Mouse (Mus musculus): Measurements from ENCODE around the gene Tead4. TPM values are rescaled to one million over a fixed set of nuclear protein-coding genes. Genes with fewer than 3 reads are reported as not detected.

Tead4 gene
- total and polyA plus RNA-seq, 3 experiments = 0.05 TPM; not detected in 2

DNA sequence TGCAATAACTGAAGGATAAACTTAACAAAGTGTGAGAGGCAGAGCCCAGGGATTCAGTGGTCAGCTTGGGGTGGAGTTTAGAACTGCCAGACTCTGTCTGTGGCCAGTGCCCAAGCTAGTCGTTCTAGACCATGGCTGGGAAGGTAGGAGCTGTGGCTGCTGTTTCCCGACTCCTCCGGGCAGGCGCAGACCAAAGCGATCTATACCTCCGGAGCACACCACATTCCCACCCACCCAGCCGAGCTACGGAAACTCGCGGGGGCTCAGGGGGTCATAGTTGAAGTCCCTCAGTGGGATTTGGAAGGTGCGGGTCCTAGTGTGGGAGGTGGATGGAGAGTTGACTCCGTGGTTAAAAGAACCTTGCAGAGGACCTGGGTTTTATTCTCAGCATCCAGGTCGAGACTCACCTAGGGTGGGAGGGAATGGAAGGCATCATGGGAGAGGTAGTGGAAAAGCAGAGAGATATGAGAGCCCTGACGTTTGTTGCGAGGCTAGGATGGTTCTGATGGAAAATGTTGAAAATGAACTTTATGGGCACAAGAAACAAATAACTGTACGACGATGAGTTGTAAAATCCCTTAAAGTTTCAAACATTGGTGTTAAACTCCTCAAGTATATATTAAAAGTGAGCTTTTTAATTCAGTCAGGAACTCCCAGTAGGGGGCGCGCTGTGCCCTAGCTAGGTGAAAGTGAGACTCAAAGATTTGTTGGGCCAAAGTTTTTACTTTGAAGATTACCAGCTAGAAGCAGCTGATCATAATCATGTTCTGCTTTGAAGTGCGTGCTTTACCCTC lies 99.6 kb downstream of the Tead4 start:
- TF ChIP-seq GATA1 (IDR thresholded peaks at IDR 0.05; ENCODE audit: borderline replicate concordance, low read length) (no peak), GATA2 (IDR thresholded peaks at IDR 0.05; ENCODE audit: borderline replicate concordance, low read depth, low read length) (no peak), TAL1 (conservative IDR thresholded peaks at IDR 0.05; ENCODE audit: low read depth, low read length) (no peak), CTCF (IDR thresholded peaks at IDR 0.05; ENCODE audit: low read depth, low read length) (no peak), POLR2AphosphoS5 (IDR thresholded peaks at IDR 0.05; ENCODE audit: insufficient replicate concordance, low read depth, low read length) (no peak)
- no peak for DNase-seq (ENCODE audit: low spot score)
- Histone ChIP-seq H3K4me3 (ENCODE audit: low read depth, low read length) (0 out of 2 replicates have a peak overlapping the region, but pooled peaks have one; percentile 30), H3K27me3 (ENCODE audit: insufficient read depth, low read length) (no peaks in the 10 kb centered on the region), H3K4me1 (ENCODE audit: insufficient read depth, low read depth, low read length) (no peaks in the 10 kb centered on the region), H3K36me3 (replicated peaks) (no peaks in the 10 kb centered on the region), H3K9me3 (replicated peaks) (peaks cover 23% of the 10 kb centered on the region)
- no peak for ATAC-seq (ENCODE audit: extremely low read depth, insufficient number of reproducible peaks, low FRiP score, poor library complexity, severe bottlenecking)

DNA sequence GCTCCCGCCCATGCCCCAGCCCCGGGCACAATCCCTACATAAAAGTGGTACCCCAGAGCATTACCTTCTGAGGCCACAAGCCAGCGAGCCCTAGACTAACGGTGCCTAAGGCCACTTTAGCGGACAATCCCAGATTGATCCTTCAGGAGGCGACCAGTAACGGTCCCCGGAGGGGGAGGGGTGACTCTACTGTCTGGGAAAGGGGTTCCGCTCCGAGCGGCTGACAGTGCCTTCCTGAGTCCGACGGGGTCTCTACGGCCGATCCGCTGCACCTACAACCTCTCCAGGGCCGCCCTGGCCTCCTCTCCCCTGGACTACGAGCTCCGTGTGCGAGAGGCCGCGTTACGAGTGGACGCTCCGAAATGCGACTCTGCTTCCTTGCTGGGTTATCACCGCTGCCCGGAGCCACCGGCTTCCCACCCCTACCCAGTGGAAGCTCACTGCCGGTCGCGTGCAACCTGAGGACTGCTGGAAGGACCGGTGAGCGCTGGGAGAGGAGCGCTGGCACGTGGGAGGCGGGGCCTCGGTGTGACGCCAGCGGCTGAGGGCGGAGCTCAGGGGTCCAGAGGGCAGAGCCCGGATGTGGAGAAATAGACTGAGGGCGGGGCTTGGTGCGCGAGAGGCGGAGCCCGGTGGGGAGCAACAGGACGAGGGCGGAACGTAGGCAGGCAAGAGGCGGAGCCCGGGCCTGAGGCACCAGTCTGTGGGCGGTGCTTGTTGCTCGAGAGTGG lies 100.3 kb downstream of the Tead4 start:
- DNase-seq (ENCODE audit: low spot score) = no peak
- Histone ChIP-seq H3K4me3 (ENCODE audit: low read depth, low read length) (peak overlapping the region; percentile 30; the same call in 1 of the 2 replicates), H3K9me3 (replicated peaks) (peaks cover 23% of the 10 kb centered on the region), H3K4me1 (ENCODE audit: insufficient read depth, low read depth, low read length) (no peaks in the 10 kb centered on the region), H3K36me3 (replicated peaks) (no peaks in the 10 kb centered on the region), H3K27me3 (ENCODE audit: insufficient read depth, low read length) (no peaks in the 10 kb centered on the region)
- TF ChIP-seq POLR2AphosphoS5 (IDR thresholded peaks at IDR 0.05; ENCODE audit: insufficient replicate concordance, low read depth, low read length) = no peak
- no peak for TF ChIP-seq GATA1 (IDR thresholded peaks at IDR 0.05; ENCODE audit: borderline replicate concordance, low read length)
- TF ChIP-seq GATA2 (IDR thresholded peaks at IDR 0.05; ENCODE audit: borderline replicate concordance, low read depth, low read length) = no peak
- TF ChIP-seq CTCF (IDR thresholded peaks at IDR 0.05; ENCODE audit: low read depth, low read length) = no peak
- TF ChIP-seq TAL1 (conservative IDR thresholded peaks at IDR 0.05; ENCODE audit: low read depth, low read length) = no peak
- no peak for ATAC-seq (ENCODE audit: extremely low read depth, insufficient number of reproducible peaks, low FRiP score, poor library complexity, severe bottlenecking)

DNA sequence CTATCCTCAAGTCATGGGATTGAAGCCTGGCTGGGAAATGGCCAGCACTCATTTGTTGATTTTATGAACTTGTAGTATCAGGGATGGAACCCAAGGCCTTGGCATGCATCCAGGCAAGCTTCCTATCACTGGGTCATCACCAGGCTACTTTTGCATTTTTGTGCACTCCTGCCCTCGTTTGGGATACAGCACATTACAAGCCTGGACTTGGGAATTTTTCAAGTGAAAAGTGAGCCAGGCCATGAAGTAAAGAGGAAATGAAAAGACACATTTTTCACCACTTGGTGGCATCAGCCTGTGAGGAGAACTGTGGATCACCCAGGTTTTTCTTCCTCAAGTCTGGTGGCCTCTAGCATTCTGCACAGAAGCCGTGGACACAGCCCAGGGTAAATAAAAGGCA lies 117.1 kb downstream of the Tead4 start:
- TF ChIP-seq TAL1 (conservative IDR thresholded peaks at IDR 0.05; ENCODE audit: low read depth, low read length) (no peak), POLR2AphosphoS5 (IDR thresholded peaks at IDR 0.05; ENCODE audit: insufficient replicate concordance, low read depth, low read length) (no peak), GATA2 (IDR thresholded peaks at IDR 0.05; ENCODE audit: borderline replicate concordance, low read depth, low read length) (no peak), GATA1 (IDR thresholded peaks at IDR 0.05; ENCODE audit: borderline replicate concordance, low read length) (no peak), CTCF (IDR thresholded peaks at IDR 0.05; ENCODE audit: low read depth, low read length) (no peak)
- Histone ChIP-seq H3K27me3 (ENCODE audit: insufficient read depth, low read length) (no peaks in the 10 kb centered on the region), H3K4me3 (ENCODE audit: low read depth, low read length) (no peak overlapping the region), H3K9me3 (replicated peaks) (peaks cover 60% of the 10 kb centered on the region), H3K4me1 (ENCODE audit: insufficient read depth, low read depth, low read length) (no peaks in the 10 kb centered on the region), H3K36me3 (replicated peaks) (no peaks in the 10 kb centered on the region)
- ATAC-seq (ENCODE audit: extremely low read depth, insufficient number of reproducible peaks, low FRiP score, poor library complexity, severe bottlenecking) (no peak), DNase-seq (ENCODE audit: low spot score) (no peak)

DNA sequence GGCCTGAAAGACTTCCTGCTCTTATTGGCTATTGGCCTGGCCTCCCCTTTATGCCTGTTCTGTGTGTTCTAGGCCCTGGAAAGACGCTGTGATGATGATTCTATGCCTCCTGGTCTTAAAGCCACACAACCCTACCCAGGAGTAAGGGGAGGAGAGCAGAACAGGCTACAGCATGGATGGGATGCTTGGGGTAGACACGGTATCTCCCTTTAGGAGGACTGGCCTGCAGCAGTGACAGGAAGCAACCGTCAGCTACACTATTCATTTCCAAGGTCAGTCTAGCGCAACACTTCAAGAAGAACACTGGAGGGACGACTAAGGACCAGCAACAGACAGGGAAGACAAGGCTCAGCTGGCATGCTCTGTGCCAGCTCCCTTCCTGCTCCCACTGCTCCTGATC lies 119.4 kb downstream of the Tead4 start:
- no peak for DNase-seq (ENCODE audit: low spot score)
- Histone ChIP-seq H3K4me3 (ENCODE audit: low read depth, low read length) (no peak overlapping the region), H3K36me3 (replicated peaks) (no peaks in the 10 kb centered on the region), H3K27me3 (ENCODE audit: insufficient read depth, low read length) (no peaks in the 10 kb centered on the region), H3K4me1 (ENCODE audit: insufficient read depth, low read depth, low read length) (no peaks in the 10 kb centered on the region), H3K9me3 (replicated peaks) (peaks cover 80% of the 10 kb centered on the region)
- no peak for ATAC-seq (ENCODE audit: extremely low read depth, insufficient number of reproducible peaks, low FRiP score, poor library complexity, severe bottlenecking)
- no peak for TF ChIP-seq CTCF (IDR thresholded peaks at IDR 0.05; ENCODE audit: low read depth, low read length)
- no peak for TF ChIP-seq POLR2AphosphoS5 (IDR thresholded peaks at IDR 0.05; ENCODE audit: insufficient replicate concordance, low read depth, low read length)
- no peak for TF ChIP-seq GATA1 (IDR thresholded peaks at IDR 0.05; ENCODE audit: borderline replicate concordance, low read length)
- TF ChIP-seq GATA2 (IDR thresholded peaks at IDR 0.05; ENCODE audit: borderline replicate concordance, low read depth, low read length) = no peak
- no peak for TF ChIP-seq TAL1 (conservative IDR thresholded peaks at IDR 0.05; ENCODE audit: low read depth, low read length)

DNA sequence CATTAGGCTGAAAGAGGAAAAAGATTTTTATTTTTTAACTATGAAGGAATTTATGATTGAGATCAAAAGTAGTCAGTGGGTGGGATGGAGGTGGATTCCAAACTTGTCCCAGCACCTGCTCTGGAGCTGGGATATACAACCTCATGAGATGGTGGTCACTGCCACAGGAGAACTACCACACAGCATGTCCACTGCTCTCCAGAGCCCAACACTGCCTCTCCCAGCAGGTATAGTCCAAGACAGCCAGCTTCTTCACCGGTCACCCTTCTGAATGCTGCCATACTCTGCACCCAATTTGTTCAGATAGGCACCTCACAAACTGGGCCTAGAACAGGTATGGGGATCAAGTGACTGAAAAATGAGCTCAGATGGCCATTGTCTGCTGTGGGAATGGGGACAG lies 121.0 kb downstream of the Tead4 start:
- no peak for TF ChIP-seq CTCF (IDR thresholded peaks at IDR 0.05; ENCODE audit: low read depth, low read length)
- TF ChIP-seq TAL1 (conservative IDR thresholded peaks at IDR 0.05; ENCODE audit: low read depth, low read length) = no peak
- TF ChIP-seq POLR2AphosphoS5 (IDR thresholded peaks at IDR 0.05; ENCODE audit: insufficient replicate concordance, low read depth, low read length) = no peak
- no peak for TF ChIP-seq GATA2 (IDR thresholded peaks at IDR 0.05; ENCODE audit: borderline replicate concordance, low read depth, low read length)
- TF ChIP-seq GATA1 (IDR thresholded peaks at IDR 0.05; ENCODE audit: borderline replicate concordance, low read length) = no peak
- DNase-seq (ENCODE audit: low spot score) = no peak
- Histone ChIP-seq H3K36me3 (replicated peaks) (no peaks in the 10 kb centered on the region), H3K4me1 (ENCODE audit: insufficient read depth, low read depth, low read length) (no peaks in the 10 kb centered on the region), H3K27me3 (ENCODE audit: insufficient read depth, low read length) (no peaks in the 10 kb centered on the region), H3K4me3 (ENCODE audit: low read depth, low read length) (no peak overlapping the region), H3K9me3 (replicated peaks) (peaks cover 83% of the 10 kb centered on the region)
- ATAC-seq (ENCODE audit: extremely low read depth, insufficient number of reproducible peaks, low FRiP score, poor library complexity, severe bottlenecking) = no peak

DNA sequence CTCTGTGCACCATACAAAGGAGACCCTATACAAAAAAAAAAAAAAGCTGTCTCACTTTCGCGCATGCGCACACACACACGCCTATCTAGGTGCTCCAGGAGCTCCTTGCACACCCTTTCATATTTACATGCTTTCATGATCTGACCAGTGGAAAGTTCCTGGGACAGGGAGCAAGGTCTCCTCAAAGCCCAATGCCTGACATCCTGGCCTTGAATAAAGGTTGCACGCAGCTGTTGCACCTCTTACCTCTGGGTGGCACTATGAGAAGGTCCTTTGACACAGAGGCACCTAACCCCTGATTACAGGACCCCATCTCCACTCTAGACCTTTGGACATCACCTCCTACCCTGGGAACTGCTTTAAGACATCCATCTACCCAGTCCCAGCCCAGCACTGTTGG lies 121.4 kb downstream of the Tead4 start:
- Histone ChIP-seq H3K4me3 (ENCODE audit: low read depth, low read length) (no peak overlapping the region), H3K4me1 (ENCODE audit: insufficient read depth, low read depth, low read length) (no peaks in the 10 kb centered on the region), H3K9me3 (replicated peaks) (peaks cover 82% of the 10 kb centered on the region), H3K27me3 (ENCODE audit: insufficient read depth, low read length) (no peaks in the 10 kb centered on the region), H3K36me3 (replicated peaks) (no peaks in the 10 kb centered on the region)
- TF ChIP-seq CTCF (IDR thresholded peaks at IDR 0.05; ENCODE audit: low read depth, low read length) (no peak), POLR2AphosphoS5 (IDR thresholded peaks at IDR 0.05; ENCODE audit: insufficient replicate concordance, low read depth, low read length) (no peak), TAL1 (conservative IDR thresholded peaks at IDR 0.05; ENCODE audit: low read depth, low read length) (no peak), GATA1 (IDR thresholded peaks at IDR 0.05; ENCODE audit: borderline replicate concordance, low read length) (no peak), GATA2 (IDR thresholded peaks at IDR 0.05; ENCODE audit: borderline replicate concordance, low read depth, low read length) (no peak)
- ATAC-seq (ENCODE audit: extremely low read depth, insufficient number of reproducible peaks, low FRiP score, poor library complexity, severe bottlenecking) (no peak), DNase-seq (ENCODE audit: low spot score) (no peak)

Measured in G1E (cell line).